Mouse (Mus musculus) gastrocnemius, postnatal 14 days (tissue): Measurements from ENCODE around the gene Gm10644. TPM values are rescaled to one million over a fixed set of nuclear protein-coding genes. Genes with fewer than 3 reads are reported as not detected.
A peak's percentile ranks its signal among the peaks of the same experiment; 100 is the strongest.

Experiments used
- DNase-seq: peaks from one replicate; pipeline ENCODE4 v3.0.0; 2021; ENCODE audit warnings: mixed read lengths
- intact Hi-C: fragments of 180-260 bp; cut with DNase I; formaldehyde crosslinking; loops from one replicate; pipeline ENCODE4 v1.15.1; 2025; ENCODE audit warnings: low total_unique reads
- total RNA-seq, 2 experiments: library from RNA; stranded (reverse); gene quantifications; 2 replicates each; pipeline ENCODE4 v1.2.3; 2021

Gene Gm10644
- total RNA-seq, 2 experiments from 2014 or later: 0.11 to 0.14 TPM

DNA sequence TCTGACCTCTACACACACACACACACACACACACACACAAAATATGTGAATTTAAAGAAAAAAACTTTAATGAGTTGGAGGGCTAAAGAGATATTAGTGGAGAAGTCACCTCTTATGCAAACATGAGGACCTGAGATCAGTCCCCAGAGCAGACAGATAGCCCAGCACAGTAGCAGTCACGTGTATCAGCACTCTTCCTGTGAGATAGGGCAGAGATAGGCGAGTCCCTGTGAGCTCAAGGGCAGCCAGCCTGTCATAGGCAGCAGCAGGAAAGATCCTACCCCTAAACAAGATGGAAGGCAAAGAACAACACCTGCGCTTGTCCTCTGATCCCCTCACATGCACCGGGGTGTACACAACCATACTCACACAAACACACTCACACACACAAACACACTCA, 27.4 kb upstream of the Gm10644 start:
- intact Hi-C loops: no loop called here

GRCm38 (mm10) chr8:83981533-83981932, 26.5 kb upstream of the Gm10644 start:
- intact Hi-C loops: no loop called here
- no peak for DNase-seq

More for the DNA sequence above, 27.4 kb upstream of the Gm10644 start:
- no peak for DNase-seq

GRCm38 (mm10) chr8:83980845-83981244, 25.8 kb upstream of the Gm10644 start:
- DNase-seq: peak; percentile 82
- intact Hi-C loops: no loop called here

DNA sequence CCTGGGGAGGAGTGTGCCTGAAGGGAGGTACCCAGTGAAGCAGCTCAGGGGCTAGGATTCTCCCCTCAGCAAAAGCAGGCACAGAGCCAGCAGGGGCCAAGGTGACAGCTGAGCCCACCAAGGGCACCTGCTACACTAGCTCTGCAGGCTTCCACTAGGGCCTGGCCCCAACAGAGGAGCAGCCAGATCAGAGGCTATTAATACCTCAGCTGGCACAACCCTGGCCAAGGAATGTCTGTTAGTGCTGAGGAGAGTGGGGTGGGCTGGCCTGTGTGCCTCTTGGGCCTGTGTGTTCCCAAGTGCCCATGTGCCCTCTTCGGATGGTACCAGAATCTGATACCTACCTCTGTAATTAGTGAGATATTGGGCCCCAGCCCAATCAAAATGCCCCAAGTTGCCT, 25.2 kb upstream of the Gm10644 start:
- intact Hi-C loops: no loop called here
- peak; percentile 75 for DNase-seq

DNA sequence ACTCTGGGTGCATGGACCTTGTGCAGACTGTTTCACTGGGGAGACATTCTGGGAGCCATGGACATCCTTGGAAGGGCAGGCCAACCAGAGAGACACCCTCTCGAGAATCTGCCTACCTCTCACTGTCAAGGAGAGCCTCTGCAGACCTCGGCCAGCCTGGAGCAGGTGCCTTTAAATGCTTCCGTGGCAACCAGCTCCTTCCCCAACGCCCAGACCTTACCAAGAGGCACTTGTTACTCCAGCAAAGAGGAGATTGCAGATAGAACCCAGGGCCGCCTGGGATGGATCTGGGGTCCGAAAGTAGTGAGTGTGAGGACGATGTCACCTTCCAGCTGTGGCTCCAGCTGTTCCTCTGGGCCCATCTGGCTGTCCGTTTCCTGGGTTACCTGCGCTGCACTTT, 23.2 kb upstream of the Gm10644 start:
- no peak for DNase-seq
- intact Hi-C loops: no loop called here

DNA sequence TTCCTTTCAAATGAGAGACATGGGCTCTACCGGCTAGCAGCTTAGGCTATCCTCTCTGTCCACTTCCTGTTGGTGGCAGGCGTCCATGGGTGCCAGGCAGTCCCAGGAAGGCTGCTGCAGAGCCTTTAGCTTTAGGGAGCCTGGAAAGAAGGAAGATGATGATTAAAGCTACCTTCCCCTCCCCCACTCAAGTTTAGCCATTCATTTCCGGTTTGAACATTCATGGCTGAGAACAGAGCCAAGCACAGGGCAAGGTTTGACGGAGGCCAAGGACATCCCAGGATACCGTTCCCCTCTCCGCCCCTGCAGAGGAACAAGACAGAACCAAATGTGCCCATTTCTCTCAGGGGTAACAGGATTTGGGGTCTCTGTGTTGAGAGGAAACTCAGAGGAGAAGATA, 22.6 kb upstream of the Gm10644 start:
- intact Hi-C loops: no loop called here
- no peak for DNase-seq

- intact Hi-C loops: no loop called here
- DNase-seq: no peak
These were observed 21.9 kb upstream of the Gm10644 start for GRCm38 (mm10) chr8:83976779-83977350.

DNA sequence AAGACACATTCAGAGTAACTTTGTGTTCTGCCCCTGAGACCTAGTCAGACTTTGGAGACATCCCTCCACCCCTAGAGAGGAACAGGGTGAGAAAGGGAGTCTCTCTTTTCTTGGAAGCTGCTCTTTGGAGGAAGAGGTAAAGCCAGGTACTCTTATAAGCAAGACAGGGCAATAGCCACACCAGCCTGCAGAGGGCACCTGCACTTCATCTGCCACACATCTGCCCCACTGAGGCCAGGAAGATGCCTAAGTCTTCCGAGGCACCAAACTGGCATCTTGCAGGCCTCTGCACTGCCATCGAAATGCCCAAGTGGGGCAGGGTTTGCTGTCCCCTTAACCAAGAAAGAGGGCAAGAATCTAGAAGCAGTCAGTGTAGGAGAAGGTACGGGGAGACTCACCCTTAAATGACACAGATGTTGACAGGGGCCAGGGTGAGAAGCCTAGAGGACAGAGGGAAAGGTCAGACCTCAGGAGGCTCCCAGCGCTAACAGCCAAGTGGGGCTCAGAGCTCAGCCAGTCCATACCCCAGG, 21.2 kb upstream of the Gm10644 start:
- intact Hi-C loops: no loop called here
- no peak for DNase-seq

- intact Hi-C loops: no loop called here
These were observed 19.5 kb upstream of the Gm10644 start for GRCm38 (mm10) chr8:83974521-83974920.

GRCm38 (mm10) chr8:83973161-83974031, 18.4 kb upstream of the Gm10644 start:
- DNase-seq: no peak
- intact Hi-C loops: no loop called here

More at GRCm38 (mm10) chr8:83974521-83974920, 19.5 kb upstream of the Gm10644 start:
- no peak for DNase-seq

DNA sequence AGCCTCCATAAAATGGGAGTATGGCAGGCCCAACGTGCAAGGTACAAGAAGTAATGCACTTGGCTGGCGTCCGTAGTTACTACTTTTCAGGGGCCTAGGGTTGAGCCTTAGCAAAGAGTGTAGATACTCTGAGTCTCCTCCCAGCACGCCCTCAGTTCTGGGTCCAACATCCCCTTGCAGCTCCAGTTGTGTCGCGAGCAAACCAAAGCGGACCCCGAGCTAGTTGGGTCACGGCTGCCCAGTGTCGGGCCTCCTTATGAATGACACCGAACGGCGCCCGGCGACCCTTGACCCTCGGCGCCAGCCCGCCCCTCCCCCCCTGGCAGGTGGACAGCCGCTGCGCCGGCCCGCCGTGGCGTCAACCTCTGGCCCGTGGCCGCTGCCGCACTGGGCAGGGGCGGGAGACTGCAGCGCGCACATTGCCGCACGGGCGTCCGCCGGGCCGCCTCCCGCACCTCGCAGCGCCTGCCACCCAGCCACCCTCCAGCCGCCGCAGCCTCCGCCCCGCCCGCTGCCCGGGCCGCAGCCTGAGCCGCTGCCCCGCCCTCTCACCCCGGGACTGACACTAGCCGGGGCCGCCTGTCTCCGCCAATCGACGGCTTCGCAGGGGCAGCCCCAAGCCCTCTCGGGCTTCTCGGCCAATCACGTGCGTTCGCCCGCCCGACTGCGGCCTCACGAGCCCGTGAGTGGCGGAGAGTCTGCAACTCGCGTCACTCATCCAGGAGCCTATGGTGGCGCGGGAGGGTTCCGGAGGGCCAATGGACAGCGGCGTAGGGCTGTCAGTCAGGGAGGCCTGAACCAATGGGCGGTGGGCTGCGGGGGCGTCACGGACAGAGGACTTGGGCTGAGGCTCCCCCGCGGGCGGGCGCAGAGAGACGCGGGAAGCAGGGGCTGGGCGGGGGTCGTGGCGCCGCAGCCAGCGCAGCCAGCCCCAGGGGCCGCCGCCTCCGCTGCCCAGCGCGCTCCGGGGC, 17.4 kb upstream of the Gm10644 start, which contains the start of gene Prkaca:
Gene Prkaca (plus strand): TSS at position 844 of the 971 bp plus-strand sequence.
- intact Hi-C loops: no loop called here

DNA sequence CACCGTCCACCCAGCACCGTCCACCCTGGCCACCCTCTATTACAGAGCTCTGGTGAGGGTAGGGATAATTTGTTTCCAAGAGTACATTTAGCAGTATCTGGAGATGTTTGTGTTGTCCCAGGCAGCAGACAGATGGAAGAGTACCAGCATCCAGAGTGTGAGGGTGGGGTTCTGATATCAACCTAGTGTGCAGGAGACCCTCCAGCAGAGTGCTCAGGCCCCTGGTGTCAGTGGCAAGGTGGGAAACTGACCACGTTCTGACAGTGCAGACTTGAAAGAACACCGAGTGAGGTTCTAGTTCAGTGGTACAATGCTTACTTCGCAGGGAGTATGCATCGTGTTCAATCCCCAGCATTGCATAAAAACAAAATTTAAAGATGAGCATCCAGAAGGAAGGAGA, 16.7 kb upstream of the Gm10644 start:
- no peak for DNase-seq
- intact Hi-C loops: no loop called here

More for the DNA sequence above, 17.4 kb upstream of the Gm10644 start, which contains the start of gene Prkaca:
- DNase-seq: peak; percentile 99

GRCm38 (mm10) chr8:83971121-83971520, 16.1 kb upstream of the Gm10644 start:
- intact Hi-C loops: no loop called here
- DNase-seq: no peak

GRCm38 (mm10) chr8:83967701-83968100, 12.7 kb upstream of the Gm10644 start:
- no peak for DNase-seq
- intact Hi-C loops: no loop called here

DNA sequence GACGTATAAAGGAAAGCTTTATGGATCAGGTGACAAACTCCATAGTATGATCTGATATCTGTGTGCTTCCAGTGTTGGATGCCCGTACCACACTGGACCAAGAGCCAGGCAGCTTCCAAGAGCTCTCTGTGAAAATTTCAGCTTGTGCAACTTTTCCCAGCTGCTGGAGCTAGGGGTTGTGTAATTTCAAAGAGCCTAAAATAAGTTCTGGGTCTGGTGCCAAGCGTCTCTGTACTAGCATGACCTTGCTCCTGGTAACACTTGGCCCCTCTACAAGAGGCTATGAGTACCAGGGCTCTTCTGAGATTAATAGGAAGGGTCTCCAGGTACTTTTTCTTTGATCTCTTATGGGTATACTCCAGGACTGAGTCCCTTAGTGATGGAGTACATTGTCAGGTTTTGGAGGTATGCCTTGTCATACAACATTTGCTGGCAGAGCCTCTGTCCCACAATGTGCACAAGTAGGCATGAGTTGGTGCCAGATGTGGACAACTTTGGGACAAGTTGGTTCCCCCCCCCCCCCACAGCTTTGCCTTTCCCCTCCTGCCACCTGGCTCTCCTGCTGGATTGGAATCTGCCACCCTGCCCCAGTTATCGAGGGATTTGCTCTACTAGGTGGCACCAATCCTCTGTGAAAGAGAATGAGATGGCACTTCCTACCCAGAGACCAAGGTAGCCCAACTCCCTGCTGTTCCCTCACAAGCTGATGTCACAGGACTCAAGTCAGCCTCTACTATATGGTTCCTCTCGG, 9.2 kb upstream of the Gm10644 start:
- peak; percentile 52 for DNase-seq
- intact Hi-C loops: no loop called here

DNA sequence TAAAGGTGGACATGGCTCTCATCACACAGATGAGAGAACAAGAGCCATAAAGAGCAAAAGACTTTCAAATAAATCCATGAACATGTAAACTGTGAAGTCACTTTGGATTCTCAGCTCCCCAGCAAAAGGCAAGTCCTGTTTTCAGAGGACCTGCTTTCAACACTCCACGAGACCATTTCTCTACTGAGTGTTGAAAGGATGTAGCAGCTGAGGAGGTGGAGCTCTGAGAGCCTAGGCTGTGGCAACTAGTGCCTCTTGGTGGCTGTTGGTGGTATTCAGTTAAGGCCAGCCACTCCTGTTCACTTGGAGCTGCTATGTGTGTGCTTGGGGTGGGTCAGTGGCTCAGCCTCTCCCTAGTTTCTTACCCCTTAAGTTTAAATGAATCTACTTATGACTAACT, 1.8 kb upstream of the Gm10644 start:
- intact Hi-C loops: no loop called here

DNA sequence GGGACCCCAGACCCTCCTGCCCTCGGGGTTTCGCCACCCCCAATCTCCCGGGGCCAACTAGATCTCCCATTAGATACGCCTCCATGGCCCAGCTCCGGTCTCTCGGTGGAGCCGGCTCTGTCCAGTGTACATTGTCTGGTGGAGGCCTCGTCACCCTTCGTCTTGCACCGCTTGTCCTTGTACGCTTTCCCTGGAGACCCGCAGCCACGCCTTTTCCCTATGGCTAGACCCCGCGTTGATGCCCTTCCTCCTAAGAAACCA, 883 bp upstream of the Gm10644 start:
- no peak for DNase-seq
- intact Hi-C loops: no loop called here

More for the DNA sequence above, 1.8 kb upstream of the Gm10644 start:
- DNase-seq: no peak

- DNase-seq: no peak
- intact Hi-C loops: no loop called here
These were observed 278 bp downstream of the Gm10644 start for GRCm38 (mm10) chr8:83954749-83955105.

DNA sequence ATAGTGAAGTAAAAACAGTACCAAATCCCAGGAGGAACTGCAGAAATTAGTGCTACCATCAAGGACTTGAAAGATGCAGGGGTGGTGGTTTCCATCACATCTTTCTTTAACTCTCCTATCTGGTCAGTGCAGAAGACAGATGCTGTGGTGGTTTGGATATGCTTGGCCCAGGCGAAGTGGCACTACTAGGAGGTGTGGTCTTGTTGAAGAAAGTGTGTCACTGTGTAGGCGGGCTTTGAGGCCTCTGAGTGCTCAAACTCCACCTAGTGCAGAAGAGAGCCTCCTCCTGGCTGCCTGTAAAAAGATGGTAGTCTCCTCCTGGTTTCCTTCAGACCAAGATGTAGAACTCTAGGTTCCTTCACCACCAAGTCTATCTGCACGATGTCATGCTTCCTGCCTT, 9.5 kb downstream of the Gm10644 start:
- DNase-seq: no peak
- intact Hi-C loops: no loop called here
